Mouse (Mus musculus): ENCODE results near the gene Mrpl49.

DNA sequence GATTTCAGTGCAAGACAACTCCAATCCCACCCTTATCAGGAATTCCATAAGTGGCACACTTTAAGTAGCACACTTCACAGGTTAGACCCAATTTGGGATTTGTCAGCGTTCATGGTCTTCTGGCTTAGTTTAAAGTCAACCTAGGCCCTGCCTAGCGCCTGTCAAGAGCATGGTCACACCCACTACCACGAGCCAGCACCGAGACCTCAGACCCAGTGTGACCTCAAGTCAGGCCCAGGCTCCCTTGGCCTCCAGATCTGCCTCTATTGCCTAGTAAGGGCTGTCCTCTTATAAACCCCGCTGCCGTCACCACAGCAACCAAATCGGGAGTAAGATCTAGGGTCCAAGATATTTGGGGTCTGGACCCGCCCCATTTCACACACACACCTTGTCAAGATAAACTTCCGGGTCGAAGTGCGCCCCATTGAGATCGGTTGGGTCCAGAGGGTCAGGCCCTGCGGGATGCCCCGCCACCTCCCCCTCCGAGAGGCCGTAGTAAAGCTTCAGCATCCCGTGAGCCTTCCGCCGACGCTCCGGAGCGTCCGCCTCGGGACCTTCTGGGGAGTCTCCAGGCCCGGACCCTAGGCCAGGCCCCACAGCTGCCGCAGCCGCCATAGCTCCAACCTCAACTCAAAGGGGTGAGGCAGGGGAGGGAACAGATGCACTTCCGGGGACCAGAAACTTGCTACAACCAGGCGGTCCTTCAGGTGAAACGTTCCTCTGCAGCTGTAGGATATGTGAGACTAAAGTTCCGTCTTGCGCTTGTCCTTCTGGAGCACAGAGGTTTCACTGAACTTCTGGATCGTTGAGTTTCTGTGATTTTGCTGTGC lies 19.2 kb upstream of the Mrpl49 start, which contains the start of gene Vps51:
- no peak for TF ChIP-seq CTCF (IDR thresholded peaks at IDR 0.05; ENCODE audit: extremely low read depth, insufficient read depth, low read length)
- peak; percentile 49; the same call in 1 of the 2 replicates for TF ChIP-seq POLR2A (IDR thresholded peaks at IDR 0.05; ENCODE audit: extremely low read depth, insufficient read depth, low read length)

Data from cortical plate, adult 2 months (tissue).